Mouse (Mus musculus) left cerebral cortex, adult 2 months (tissue): Measurements from ENCODE around the gene Nedd8. TPM values are rescaled to one million over a fixed set of nuclear protein-coding genes. Genes with fewer than 3 reads are reported as not detected.

Experiments used
- DNase-seq, 2 experiments: peaks; one replicate each; pipeline ENCODE4 v3.0.0; 2021 to 2022; ENCODE audit warnings: low spot score in 2 of 2, mixed read lengths in 1 of 2; ENCODE audit errors: extremely low spot score in 1 of 2
- H3K27ac ChIP-seq: fragments of 200-600 bp; 2 replicates; pipeline ENCODE4 v1.8.1; 2022
- H3K4me3 ChIP-seq: fragments of 200-600 bp; 2 replicates; pipeline ENCODE4 v1.8.1; 2022
- CTCF ChIP-seq: fragments of 200-600 bp; IDR thresholded peaks from 2 replicates; pipeline ENCODE4 v1.8.1; 2022; ENCODE audit warnings: antibody characterized with exemption, mild to moderate bottlenecking, moderate library complexity
- intact Hi-C: fragments of 180-260 bp; cut with DNase I; formaldehyde crosslinking; loops from one replicate; pipeline ENCODE4 v1.15.1; 2025
- total RNA-seq, 2 experiments: library from RNA; stranded (reverse); gene quantifications; 2 replicates each; pipeline ENCODE4 v1.2.3; 2021

The Nedd8 gene
- total RNA-seq, 2 experiments from 2014 or later: 294 to 309 TPM

DNA sequence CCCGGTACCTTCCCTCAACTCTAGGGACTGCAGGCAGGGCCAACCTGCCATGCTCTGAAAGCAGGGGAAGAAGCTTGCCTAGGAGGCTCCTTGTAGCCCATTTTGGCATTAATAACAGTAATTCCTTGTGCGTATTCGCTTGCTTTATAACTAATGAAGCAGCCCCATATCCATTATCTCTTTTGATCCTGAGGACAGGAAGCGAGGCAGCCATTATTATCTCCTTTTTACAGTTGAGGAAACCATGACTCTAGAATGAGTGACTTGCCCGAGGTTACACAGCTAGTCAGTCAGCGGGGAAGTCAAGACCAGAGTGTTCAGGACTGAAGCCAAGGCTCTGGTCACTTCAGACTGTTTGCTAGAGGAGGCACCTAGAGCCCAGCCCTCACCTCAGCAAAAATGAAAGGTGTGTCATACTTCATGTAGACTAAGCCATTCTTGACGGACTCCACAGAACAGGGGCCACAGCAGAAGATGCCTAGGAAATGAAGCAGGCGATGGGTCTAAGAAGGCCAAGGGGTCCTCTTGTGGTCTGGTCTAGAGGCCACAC, 34.2 kb upstream of the Nedd8 start:
- intact Hi-C loops: no loop called here
- no peak overlapping the region for H3K27ac ChIP-seq

DNA sequence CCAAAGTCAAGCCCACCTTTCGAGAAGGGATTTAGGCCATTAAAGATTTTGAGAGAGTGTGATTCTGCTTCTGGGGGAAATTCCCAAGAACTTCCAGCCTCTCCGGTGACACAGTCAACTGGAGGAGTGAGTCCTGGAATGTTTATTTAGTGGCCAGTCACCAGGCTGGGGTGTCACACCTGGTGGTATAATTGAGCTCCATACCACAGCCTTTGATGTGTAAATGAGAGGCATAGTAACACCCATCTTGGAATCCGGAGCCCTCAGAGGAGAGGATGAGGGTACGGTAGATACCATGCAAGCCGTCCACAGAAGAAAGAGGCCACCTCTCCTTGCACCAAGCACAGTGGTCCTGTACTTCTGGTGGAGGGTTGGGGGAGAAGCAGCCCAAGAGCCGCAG, 30.8 kb upstream of the Nedd8 start:
- no peak overlapping the region for H3K4me3 ChIP-seq
- no peak overlapping the region for H3K27ac ChIP-seq
- no peak for TF ChIP-seq CTCF
- DNase-seq: no peak
- intact Hi-C loops: no loop called here

More for the DNA sequence above, 34.2 kb upstream of the Nedd8 start:
- no peak for DNase-seq
- H3K4me3 ChIP-seq: no peak overlapping the region
- no peak for TF ChIP-seq CTCF

DNA sequence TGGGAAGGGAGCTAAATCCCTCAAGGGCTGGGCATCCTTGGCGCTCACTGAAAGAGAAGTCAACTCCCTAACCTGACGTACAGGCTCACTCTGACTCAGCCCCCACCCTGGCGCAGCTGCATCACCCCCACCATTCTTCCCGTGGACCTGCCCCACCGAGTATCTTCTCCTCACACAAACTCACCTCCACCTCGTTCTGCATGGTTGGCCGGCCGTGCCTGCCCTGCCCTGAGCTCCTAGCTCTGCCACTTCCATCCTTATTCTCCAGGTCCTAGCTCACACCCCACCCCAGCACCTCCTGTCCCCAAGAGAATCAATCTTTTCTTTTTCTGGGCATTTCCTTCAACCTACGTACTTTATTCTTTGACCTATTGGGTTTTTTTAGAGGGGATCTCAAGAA, 29.2 kb upstream of the Nedd8 start:
- H3K27ac ChIP-seq: no peak overlapping the region
- intact Hi-C loops: no loop called here
- H3K4me3 ChIP-seq: no peak overlapping the region
- TF ChIP-seq CTCF: no peak
- DNase-seq: no peak

- Histone ChIP-seq H3K27ac (no peak overlapping the region), H3K4me3 (no peak overlapping the region)
- TF ChIP-seq CTCF: no peak
- intact Hi-C loops: no loop called here
- no peak for DNase-seq
Measured at GRCm38 (mm10) chr14:55697226-55697625, 25.3 kb upstream of the Nedd8 start.

- Histone ChIP-seq H3K27ac (no peak overlapping the region), H3K4me3 (no peak overlapping the region)
- no peak for DNase-seq
- intact Hi-C loops: no loop called here
- TF ChIP-seq CTCF: no peak
Measured at GRCm38 (mm10) chr14:55689433-55689832, 17.5 kb upstream of the Nedd8 start.

- intact Hi-C loops: loop anchor here (1.0 kb wide), 1 partner anchor 61 kb away; no protein-coding TSS in a partner anchor
- no peak for TF ChIP-seq CTCF
- Histone ChIP-seq H3K27ac (peak overlapping the region; percentile 47), H3K4me3 (peak overlapping the region; percentile 68)
- DNase-seq: no peak
Measured at GRCm38 (mm10) chr14:55682118-55682493, 10.2 kb upstream of the Nedd8 start.

GRCm38 (mm10) chr14:55681160-55682117, 9.5 kb upstream of the Nedd8 start, which contains the start of gene Tinf2:
Tinf2 (minus strand) TSS chr14:55681820.
- peak; percentile 81 for TF ChIP-seq CTCF
- intact Hi-C loops: loop anchor here (1.0 to 2.0 kb wide), 2 partner anchors 41 to 62 kb away; partner anchors contain the start of gene Rabggta
- H3K4me3 ChIP-seq: peak within 1 kb of the TSS; percentile 68
- peak; percentile 95 for DNase-seq
- peak within 1 kb of the TSS; percentile 47 for H3K27ac ChIP-seq

GRCm38 (mm10) chr14:55677615-55678014, 5.7 kb upstream of the Nedd8 start:
- no peak for TF ChIP-seq CTCF
- Histone ChIP-seq H3K4me3 (no peak overlapping the region), H3K27ac (no peak overlapping the region)
- no peak for DNase-seq
- intact Hi-C loops: no loop called here

DNA sequence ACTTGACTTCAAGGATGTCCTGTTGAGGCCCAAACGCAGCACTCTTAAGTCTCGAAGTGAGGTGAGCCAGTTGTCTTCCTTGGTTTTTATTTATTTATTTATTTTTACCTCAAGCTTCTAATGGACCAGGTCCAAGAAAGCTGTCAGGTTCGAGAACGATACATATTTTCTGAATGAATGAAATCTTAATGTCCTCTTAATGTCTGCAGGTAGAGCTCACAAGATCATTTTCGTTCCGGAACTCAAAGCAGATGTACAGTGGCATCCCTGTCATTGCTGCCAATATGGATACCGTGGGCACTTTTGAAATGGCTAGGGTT, 777 bp upstream of the Nedd8 start:
- peak overlapping the region; percentile 98 for H3K27ac ChIP-seq
- intact Hi-C loops: no loop called here

GRCm38 (mm10) chr14:55671486-55671832, 465 bp downstream of the Nedd8 start:
- intact Hi-C loops: loop anchor here (1.0 kb wide), 1 partner anchor 11 kb away; the partner anchor contains the start of gene Mdp1
- DNase-seq: no peak
- peak overlapping the region; percentile 98 for H3K27ac ChIP-seq
- H3K4me3 ChIP-seq: peak overlapping the region; percentile 80
- no peak for TF ChIP-seq CTCF

More for the DNA sequence above, 777 bp upstream of the Nedd8 start:
- no peak for DNase-seq
- TF ChIP-seq CTCF: no peak
- peak overlapping the region; percentile 80 for H3K4me3 ChIP-seq

- H3K27ac ChIP-seq: no peak overlapping the region
- intact Hi-C loops: loop anchor here (1.0 kb wide), 1 partner anchor 11 kb away; the partner anchor contains the start of gene Gmpr2
Measured at GRCm38 (mm10) chr14:55660636-55661035, 11.3 kb downstream of the Nedd8 start.

DNA sequence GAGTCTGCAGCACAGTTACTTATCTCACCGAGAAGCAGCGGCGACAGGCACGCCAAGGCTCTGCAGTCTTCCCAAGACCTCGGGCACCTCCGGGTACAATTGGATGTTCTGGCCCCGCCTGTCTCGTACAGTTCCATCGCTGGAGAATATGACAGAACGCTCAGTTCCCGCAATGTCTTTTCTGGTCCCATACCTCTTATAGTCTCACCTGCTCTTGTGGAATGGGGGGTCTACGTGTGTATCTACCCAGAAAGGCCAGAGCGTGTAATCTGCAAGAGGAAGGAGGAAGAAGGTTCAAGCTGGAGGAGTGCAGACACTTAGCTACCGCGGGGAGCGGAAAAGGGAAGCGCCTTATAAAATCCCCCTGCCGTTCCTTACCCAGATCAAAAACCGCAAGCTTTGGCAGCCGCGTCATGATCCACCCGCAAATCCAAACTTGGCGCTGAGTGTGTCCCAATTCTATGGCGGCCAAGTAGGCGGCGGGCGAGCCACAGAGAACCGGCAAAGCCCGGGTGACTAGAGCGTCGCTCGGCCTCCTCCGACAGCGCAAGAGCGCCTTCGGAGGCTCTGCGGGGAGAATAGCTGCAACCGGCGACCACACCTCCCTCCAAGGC, 11.9 kb downstream of the Nedd8 start, which contains the start of gene Mdp1:
Gene Mdp1, minus strand, starts transcription at position 549 of the 614 bp plus-strand sequence.
- intact Hi-C loops: loop anchor here (1.0 kb wide), 1 partner anchor 11 kb away; the partner anchor contains the start of gene Gmpr2
- DNase-seq: peak; percentile 80 to 81
- peak within 1 kb of the TSS; percentile 86 for H3K27ac ChIP-seq
- peak within 1 kb of the TSS; percentile 76 for H3K4me3 ChIP-seq
- peak; percentile 64 for TF ChIP-seq CTCF

More at GRCm38 (mm10) chr14:55660636-55661035, 11.3 kb downstream of the Nedd8 start:
- TF ChIP-seq CTCF: no peak
- no peak overlapping the region; the same call in 1 of the 2 replicates for H3K4me3 ChIP-seq
- no peak for DNase-seq
